Mouse (Mus musculus) stomach, postnatal 0 days (tissue): ENCODE measurements around the gene Rnf6.

Source experiments
- CTCF ChIP-seq: IDR thresholded peaks from 2 replicates; pipeline ENCODE4 v1.5.1; 2016; ENCODE audit warnings: antibody characterized with exemption, low read depth, mild to moderate bottlenecking, moderate library complexity
- EP300 ChIP-seq: optimal IDR thresholded peaks from 2 replicates; pipeline ENCODE3; 2016; ENCODE audit warnings: antibody characterized with exemption

DNA sequence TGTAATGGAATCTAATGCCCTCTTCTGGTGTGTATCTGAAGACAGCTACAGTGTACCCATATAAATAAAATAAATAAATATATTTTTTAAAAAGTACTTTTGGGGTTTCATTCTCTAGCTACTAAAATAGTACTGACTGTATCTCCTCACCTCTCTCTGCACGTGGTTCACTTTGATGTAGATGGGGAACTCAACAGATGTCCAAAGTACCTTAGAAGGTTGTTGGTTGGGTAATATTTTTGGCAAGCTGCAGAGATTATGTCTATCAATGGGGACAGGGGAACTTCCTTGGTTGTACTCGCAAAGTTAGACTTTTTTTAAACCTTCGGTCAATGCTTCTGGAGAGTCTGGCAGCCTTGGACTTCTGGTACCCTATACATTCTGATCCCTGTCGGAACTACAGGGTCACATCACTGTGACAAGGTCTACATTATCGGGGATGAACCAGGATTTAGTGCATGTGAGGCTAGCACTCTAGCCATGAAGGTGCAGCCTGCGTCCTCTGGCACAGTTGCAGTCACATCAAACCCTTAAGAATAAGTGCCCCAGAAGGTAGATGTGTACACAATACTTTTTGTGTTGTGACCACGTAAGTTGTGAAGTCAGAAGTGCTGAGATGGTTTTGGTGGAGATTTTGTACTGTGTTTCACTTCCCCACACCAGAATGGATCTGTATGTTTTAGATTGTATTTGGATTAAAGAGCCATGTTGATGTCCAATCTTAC lies 24.5 kb upstream of the Rnf6 start:
- TF ChIP-seq CTCF (no peak), EP300 (no peak)
